In the genomic region with DNA sequence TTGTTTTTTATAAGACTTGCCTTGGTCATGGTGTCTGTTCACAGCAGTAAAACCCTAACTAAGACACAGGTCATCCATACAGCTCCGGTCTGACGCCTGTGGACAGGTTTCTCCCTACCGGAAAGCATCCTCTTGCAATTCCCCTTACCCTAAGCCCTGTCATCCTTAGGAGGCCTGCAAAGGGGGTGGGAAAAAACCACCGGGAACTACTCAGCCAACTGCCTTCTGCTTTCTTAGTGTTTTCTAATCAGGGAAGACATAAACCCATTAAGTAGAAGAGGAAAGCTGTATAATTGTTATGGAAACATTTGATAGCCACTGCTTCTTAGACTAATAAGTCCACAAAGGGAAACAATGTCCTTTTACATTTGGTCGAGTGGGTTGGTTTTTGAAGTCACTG, we compare ENCODE assay signal across 10 mouse cellular contexts. TPM values are rescaled to one million over a fixed set of nuclear protein-coding genes. Genes with fewer than 3 reads are reported as not detected.
DNase-seq lines count a peak whose midpoint lies in the region; ATAC-seq lines count a peak whose summit lies in the region.
"Had no signal": no experiment of that assay in that cellular context is flagged by ENCODE, and none has a peak within 500 bp of the region (broad histone marks: within the 10 kb centered on the region; RNA-seq: fewer than 3 reads in every experiment).

No protein-coding gene starts in this region.

- intact Hi-C loops in left cerebral cortex, postnatal 25 days (cut with DNase I), result loop anchor here (2.0 kb wide), 1 partner anchor 14 kb away; no protein-coding TSS in a partner anchor

- peak overlapping the region; percentile 80 for H3K9ac ChIP-seq in heart, embryonic 13.5 days
- H3K9ac ChIP-seq in hindbrain, embryonic 13.5 days, result peak overlapping the region; percentile 87; the same call in 1 of the 2 replicates
- H3K9ac ChIP-seq in midbrain, embryonic 13.5 days (replicated peaks), result no peak overlapping the region

- no peaks in the 10 kb centered on the region for H3K9me3 ChIP-seq in heart, embryonic 13.5 days
- H3K9me3 ChIP-seq in hindbrain, embryonic 13.5 days, result no peaks in the 10 kb centered on the region
- H3K9me3 ChIP-seq in midbrain, embryonic 13.5 days, result no peaks in the 10 kb centered on the region

- peak overlapping the region; percentile 95 for H3K4me3 ChIP-seq in heart, embryonic 13.5 days
- H3K4me3 ChIP-seq in hindbrain, embryonic 13.5 days, result peak overlapping the region; percentile 84
- peak overlapping the region; percentile 65 for H3K4me3 ChIP-seq in midbrain, embryonic 13.5 days (replicated peaks)

- 52% methylated on average over 5 of the region's 5 CpGs for WGBS in heart, embryonic 13.5 days
- 60% methylated on average over 5 of the region's 5 CpGs for WGBS in hindbrain, embryonic 13.5 days
- WGBS in midbrain, embryonic 13.5 days, result 45% methylated on average over 5 of the region's 5 CpGs

- peak overlapping the region; percentile 85 for H3K27ac ChIP-seq in heart, embryonic 13.5 days (replicated peaks)
- H3K27ac ChIP-seq in hindbrain, embryonic 13.5 days, result peak overlapping the region; percentile 93; the same call in 1 of the 2 replicates
- H3K27ac ChIP-seq in midbrain, embryonic 13.5 days, result peak overlapping the region; percentile 92

- peaks cover 17% of the 10 kb centered on the region for H3K36me3 ChIP-seq in heart, embryonic 13.5 days
- H3K36me3 ChIP-seq in hindbrain, embryonic 13.5 days, result peaks cover 12% of the 10 kb centered on the region
- H3K36me3 ChIP-seq in midbrain, embryonic 13.5 days, result peaks cover 9% of the 10 kb centered on the region

- H3K4me1 ChIP-seq in heart, embryonic 13.5 days, result peaks cover 21% of the 10 kb centered on the region
- peaks cover 8% of the 10 kb centered on the region for H3K4me1 ChIP-seq in hindbrain, embryonic 13.5 days (replicated peaks)
- peaks cover 17% of the 10 kb centered on the region for H3K4me1 ChIP-seq in midbrain, embryonic 13.5 days (replicated peaks)

- H3K4me2 ChIP-seq in heart, embryonic 13.5 days, result peak overlapping the region; percentile 90
- H3K4me2 ChIP-seq in hindbrain, embryonic 13.5 days, result peak overlapping the region; percentile 94
- peak overlapping the region; percentile 74 for H3K4me2 ChIP-seq in midbrain, embryonic 13.5 days (replicated peaks)

- DNase-seq in heart, adult 8-10 months (ENCODE audit: low spot score), result no peak
- DNase-seq in R1 (ENCODE audit: low read depth, low spot score), result peak; percentile 23
- no peak for DNase-seq in left cerebral cortex, postnatal 25 days (ENCODE audit: low spot score in 2 of 2)
- DNase-seq in adrenal gland, postnatal 36 days, result no peak

- ATAC-seq in heart, embryonic 13.5 days (ENCODE audit: extremely low read depth, insufficient number of reproducible peaks, low FRiP score, low TSS enrichment), result no peak
- ATAC-seq in hindbrain, embryonic 13.5 days (ENCODE audit: low FRiP score), result no peak
- ATAC-seq in midbrain, embryonic 13.5 days, result no peak
- ATAC-seq in monocyte, adult 5-6 weeks (replicated peaks; ENCODE audit: insufficient number of reproducible peaks, low FRiP score, low TSS enrichment, poor library complexity, severe bottlenecking), result no peak

- H3K27me3 ChIP-seq in heart, embryonic 13.5 days (replicated peaks), result no peaks in the 10 kb centered on the region
- no peaks in the 10 kb centered on the region for H3K27me3 ChIP-seq in hindbrain, embryonic 13.5 days
- H3K27me3 ChIP-seq in midbrain, embryonic 13.5 days, result no peaks in the 10 kb centered on the region
- H3K27me3 ChIP-seq: CH12.LX had no signal

RNA-seq across cellular contexts. Expression of gene Sod2, which starts 0.3 kb away (rescaled TPM):
- 305 and 354 TPM in 2 replicates for polyA plus RNA-seq in heart, embryonic 13.5 days (2015; fragmentation: Nextera tagmentation; extraction: Ambion mirVana)
- total RNA-seq in heart, adult 8-10 months (2022), result 1,000 to 10,000 TPM; 1,030 to 1,116 (median 1,059) TPM
- polyA plus RNA-seq in hindbrain, embryonic 13.5 days (2015; fragmentation: Nextera tagmentation; extraction: Ambion mirVana), result 117 and 121 TPM in 2 replicates
- 105 and 112 TPM in 2 replicates for polyA plus RNA-seq in midbrain, embryonic 13.5 days (2015; fragmentation: Nextera tagmentation; extraction: Ambion mirVana)
- 65.9 to 86.6 TPM (median 72.3 TPM) in 3 replicates for total RNA-seq in monocyte, adult 5-6 weeks (2017)
- 100 to 1,000 TPM; 267 to 275 TPM for total RNA-seq in left cerebral cortex, postnatal 25 days (2021)
- 100 to 1,000 TPM; 383 to 457 TPM for total RNA-seq in adrenal gland, postnatal 36 days (2021)

RNA-seq across cellular contexts. Expression of gene Wtap, which starts 13.0 kb away (rescaled TPM):
- polyA plus RNA-seq in heart, embryonic 13.5 days (2015; fragmentation: Nextera tagmentation; extraction: Ambion mirVana), result 80.5 and 87.0 TPM in 2 replicates
- total RNA-seq in heart, adult 8-10 months (2022), result 10 to 100 TPM; 31.7 to 33.9 (median 32.4) TPM
- polyA plus RNA-seq in hindbrain, embryonic 13.5 days (2015; fragmentation: Nextera tagmentation; extraction: Ambion mirVana), result 136 and 140 TPM in 2 replicates
- polyA plus RNA-seq in midbrain, embryonic 13.5 days (2015; fragmentation: Nextera tagmentation; extraction: Ambion mirVana), result 149 and 160 TPM in 2 replicates
- total RNA-seq in monocyte, adult 5-6 weeks (2017), result 228 to 388 TPM (median 260 TPM) in 3 replicates
- 10 to 100 TPM; 50.9 to 53.6 TPM for total RNA-seq in left cerebral cortex, postnatal 25 days (2021)
- total RNA-seq in adrenal gland, postnatal 36 days (2021), result 10 to 100 TPM; 59.6 to 61.9 TPM

RNA-seq across cellular contexts. Expression of gene Gpr31b, which starts 45.1 kb away (rescaled TPM):
- polyA plus RNA-seq in heart, embryonic 13.5 days (2015; fragmentation: Nextera tagmentation; extraction: Ambion mirVana), result 0.13 TPM in 1 of 2 replicates, not detected in the other
- total RNA-seq in heart, adult 8-10 months (2022), result not detected
- polyA plus RNA-seq in hindbrain, embryonic 13.5 days (2015; fragmentation: Nextera tagmentation; extraction: Ambion mirVana), result not detected in 2 replicates
- polyA plus RNA-seq in midbrain, embryonic 13.5 days (2015; fragmentation: Nextera tagmentation; extraction: Ambion mirVana), result not detected in 2 replicates
- 1.3 to 2.8 TPM in 2 of 3 replicates, not detected in the other for total RNA-seq in monocyte, adult 5-6 weeks (2017)
- total RNA-seq in left cerebral cortex, postnatal 25 days (2021), result not detected
- total RNA-seq in adrenal gland, postnatal 36 days (2021), result under 1 TPM in 1 of 2 experiments, not detected in 1; 0.73 TPM
- total RNA-seq: left cerebral cortex, adult 18-20 months had no signal

RNA-seq across cellular contexts. Expression of gene Acat2, which starts 46.4 kb away (rescaled TPM):
- 48.9 and 50.9 TPM in 2 replicates for polyA plus RNA-seq in heart, embryonic 13.5 days (2015; fragmentation: Nextera tagmentation; extraction: Ambion mirVana)
- total RNA-seq in heart, adult 8-10 months (2022), result 1 to 10 TPM; 4.2 to 7.1 (median 6.1) TPM
- polyA plus RNA-seq in hindbrain, embryonic 13.5 days (2015; fragmentation: Nextera tagmentation; extraction: Ambion mirVana), result 331 and 342 TPM in 2 replicates
- polyA plus RNA-seq in midbrain, embryonic 13.5 days (2015; fragmentation: Nextera tagmentation; extraction: Ambion mirVana), result 360 and 384 TPM in 2 replicates
- 5.4 to 12.1 TPM (median 10.4 TPM) in 3 replicates for total RNA-seq in monocyte, adult 5-6 weeks (2017)
- total RNA-seq in left cerebral cortex, postnatal 25 days (2021), result 10 to 100 TPM; 59.1 to 60.8 TPM
- 100 to 1,000 TPM in 1 of 2 experiments, 10 to 100 TPM in 1; 95.1 to 133 TPM for total RNA-seq in adrenal gland, postnatal 36 days (2021)

RNA-seq across cellular contexts. Expression of gene Tcp10b, which starts 53.9 kb away (rescaled TPM):
- polyA plus RNA-seq in heart, embryonic 13.5 days (2015; fragmentation: Nextera tagmentation; extraction: Ambion mirVana), result 0.11 TPM in 1 of 2 replicates, not detected in the other
- under 1 TPM in 2 of 4 experiments, not detected in 2; 0.11 to 0.34 TPM for total RNA-seq in heart, adult 8-10 months (2022)
- polyA plus RNA-seq in hindbrain, embryonic 13.5 days (2015; fragmentation: Nextera tagmentation; extraction: Ambion mirVana), result 0.23 TPM in 1 of 2 replicates, not detected in the other
- polyA plus RNA-seq in midbrain, embryonic 13.5 days (2015; fragmentation: Nextera tagmentation; extraction: Ambion mirVana), result 0.13 TPM in 1 of 2 replicates, not detected in the other
- 0.85 TPM in 1 of 3 replicates, not detected in the others for total RNA-seq in monocyte, adult 5-6 weeks (2017)
- total RNA-seq in left cerebral cortex, postnatal 25 days (2021), result under 1 TPM; 0.23 to 0.30 TPM
- total RNA-seq in adrenal gland, postnatal 36 days (2021), result 1 to 10 TPM in 1 of 2 experiments, under 1 TPM in 1; 0.73 to 1.0 TPM
- total RNA-seq: CH12.LX had no signal
